Mouse (Mus musculus): ENCODE measurements around the gene Nub1. TPM values are rescaled to one million over a fixed set of nuclear protein-coding genes. Genes with fewer than 3 reads are reported as not detected.

The Nub1 gene
- total RNA-seq (2014; rRNA removed): 33.8 and 37.1 TPM in 2 replicates
- polyA plus RNA-seq (2015; fragmentation: Nextera tagmentation; extraction: Ambion mirVana): 40.5 and 42.5 TPM in 2 replicates

DNA sequence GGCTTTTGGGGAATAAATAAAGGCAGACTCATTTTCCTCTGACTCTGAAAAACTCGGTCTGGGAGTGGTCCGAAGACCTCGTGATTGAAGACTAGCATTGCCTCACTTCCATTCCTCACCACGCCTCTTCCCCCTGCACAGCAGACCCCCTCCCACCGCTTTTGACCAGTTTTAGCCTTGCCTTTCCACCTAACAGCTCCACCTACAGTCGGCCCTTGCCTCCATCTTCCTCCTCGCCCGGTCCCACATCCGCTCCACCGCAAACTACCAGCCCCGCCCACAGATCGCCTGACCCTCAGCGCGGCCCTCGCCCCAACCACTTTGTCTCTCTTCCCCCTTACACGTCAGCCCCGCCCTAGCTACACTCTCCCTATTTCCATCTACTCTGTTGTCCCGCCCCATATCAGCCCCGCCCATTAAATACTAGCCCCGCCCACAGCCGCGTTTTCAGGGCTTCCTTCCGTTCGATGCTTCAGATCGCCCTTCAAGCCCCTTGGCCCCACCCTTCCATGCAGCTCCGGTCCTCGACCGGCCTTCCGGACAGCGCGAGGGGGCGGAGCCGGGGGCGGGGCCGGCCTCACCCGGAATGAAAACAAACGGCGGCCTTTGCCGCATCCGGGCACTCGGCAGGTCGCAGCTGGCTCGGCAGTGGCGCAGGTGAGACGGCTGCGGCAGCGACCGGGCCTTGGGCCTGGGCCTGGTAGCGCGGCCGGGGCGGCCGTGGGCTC is at the start of gene Nub1:
TSS of gene Nub1 (plus strand) at position 167 of the 728 bp plus-strand sequence.
- H3K9ac ChIP-seq (replicated peaks; ENCODE audit: low read length): peak within 1 kb of the TSS; percentile 73
- peak within 1 kb of the TSS; percentile 74 for H3K4me3 ChIP-seq (ENCODE audit: low read length)
- H3K36me3 ChIP-seq (ENCODE audit: insufficient read depth, low read length): peaks cover 12% of the 10 kb centered on the region
- under 1% methylated on average over 53 of the region's 53 CpGs for WGBS
- no peaks in the 10 kb centered on the region for H3K27me3 ChIP-seq (ENCODE audit: insufficient read depth, low read length)
- DNase-seq (ENCODE audit: low spot score): peak; percentile 98
- TF ChIP-seq CTCF (IDR thresholded peaks at IDR 0.05; ENCODE audit: low read depth): peak; percentile 72
- H3K9me3 ChIP-seq (ENCODE audit: low read length): no peaks in the 10 kb centered on the region
- H3K4me2 ChIP-seq (ENCODE audit: low read depth, low read length): peak within 1 kb of the TSS; percentile 67
- H3K4me1 ChIP-seq (ENCODE audit: insufficient read depth, low read length): peaks cover 10% of the 10 kb centered on the region; the same call in 1 of the 2 replicates
- peak within 1 kb of the TSS; percentile 97 for H3K27ac ChIP-seq
- peak; percentile 98 for ATAC-seq

DNA sequence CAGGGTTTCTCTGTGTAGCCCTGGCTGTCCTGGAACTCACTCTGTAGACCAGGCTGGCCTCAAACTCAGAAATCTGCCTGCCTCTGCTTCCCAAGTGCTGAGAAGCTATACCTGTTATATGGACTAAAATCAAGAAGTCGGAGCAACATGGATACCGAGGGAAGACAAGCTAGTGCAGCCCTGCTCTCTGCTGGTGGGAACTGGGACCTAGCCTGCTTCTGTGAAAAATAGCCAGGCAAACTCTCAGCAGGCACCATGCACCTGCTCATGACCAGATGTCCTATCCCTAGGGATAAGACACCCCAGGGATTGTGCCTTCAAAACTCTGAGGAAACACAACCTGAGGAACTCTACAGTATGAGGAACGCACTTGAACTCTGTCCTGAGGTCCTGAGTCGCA is 48.3 kb upstream of the Nub1 start:
- no peak overlapping the region for H3K4me3 ChIP-seq (ENCODE audit: low read length)
- no peak overlapping the region for H3K9ac ChIP-seq (replicated peaks; ENCODE audit: low read length)
- no peaks in the 10 kb centered on the region for H3K4me1 ChIP-seq (ENCODE audit: insufficient read depth, low read length)
- H3K9me3 ChIP-seq (ENCODE audit: low read length): no peaks in the 10 kb centered on the region
- no peaks in the 10 kb centered on the region for H3K27me3 ChIP-seq (ENCODE audit: insufficient read depth, low read length)
- H3K36me3 ChIP-seq (ENCODE audit: insufficient read depth, low read length): no peaks in the 10 kb centered on the region
- TF ChIP-seq CTCF (IDR thresholded peaks at IDR 0.05; ENCODE audit: low read depth): peak; percentile 56
- 74% methylated on average over 4 of the region's 4 CpGs for WGBS
- peak; percentile 41; the same call in 1 of the 2 replicates for ATAC-seq
- no peak overlapping the region for H3K27ac ChIP-seq
- H3K4me2 ChIP-seq (ENCODE audit: low read depth, low read length): no peak overlapping the region
- DNase-seq (ENCODE audit: low spot score): peak; percentile 49

DNA sequence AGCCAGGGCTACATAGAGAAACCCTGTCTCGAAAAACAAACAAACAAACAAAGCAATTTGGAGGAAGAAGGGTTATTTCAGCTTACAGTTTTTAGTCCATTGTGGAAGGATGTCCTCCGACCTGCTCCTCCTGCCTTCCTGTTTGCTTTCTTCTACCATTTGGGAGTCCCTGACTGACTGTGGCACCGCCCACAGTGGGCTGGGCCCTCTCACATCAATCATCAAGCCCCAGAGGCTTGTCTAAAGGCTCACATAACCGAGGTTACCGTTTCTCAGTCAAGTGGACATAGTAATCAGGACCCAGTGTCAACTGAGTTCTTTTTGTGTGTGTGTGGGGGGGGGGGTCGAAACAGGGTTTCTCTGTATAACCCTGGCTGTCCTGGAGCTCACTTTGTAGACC is 47.2 kb upstream of the Nub1 start:
- Histone ChIP-seq H3K4me3 (ENCODE audit: low read length) (no peak overlapping the region), H3K4me2 (ENCODE audit: low read depth, low read length) (no peak overlapping the region), H3K36me3 (ENCODE audit: insufficient read depth, low read length) (no peaks in the 10 kb centered on the region), H3K27me3 (ENCODE audit: insufficient read depth, low read length) (no peaks in the 10 kb centered on the region), H3K9ac (replicated peaks; ENCODE audit: low read length) (no peak overlapping the region), H3K27ac (no peak overlapping the region), H3K9me3 (ENCODE audit: low read length) (no peaks in the 10 kb centered on the region), H3K4me1 (ENCODE audit: insufficient read depth, low read length) (no peaks in the 10 kb centered on the region)
- no peak for TF ChIP-seq CTCF (IDR thresholded peaks at IDR 0.05; ENCODE audit: low read depth)
- DNase-seq (ENCODE audit: low spot score) (no peak), ATAC-seq (no peak)
- 58% methylated on average over 6 of the region's 6 CpGs for WGBS

DNA sequence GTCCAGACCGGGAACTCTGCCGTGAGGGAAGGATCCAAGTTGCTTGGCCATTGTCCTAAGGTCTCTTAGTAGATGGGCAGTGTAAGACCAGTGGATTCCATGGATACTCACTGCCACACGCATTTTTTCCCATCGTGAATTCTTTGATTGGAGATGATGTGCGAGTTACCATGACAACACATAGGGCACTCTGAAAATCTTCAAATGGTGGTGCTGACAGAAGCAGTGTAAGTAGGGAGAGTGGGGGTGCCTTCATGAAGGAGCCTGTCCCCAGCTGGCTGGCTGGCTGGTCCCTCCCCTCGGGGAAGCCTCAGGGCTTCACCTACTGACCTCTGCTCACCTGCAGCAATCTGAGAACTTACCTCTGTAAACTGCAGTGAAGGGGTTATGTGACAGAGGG is 46.3 kb upstream of the Nub1 start:
- peak; percentile 47 for DNase-seq (ENCODE audit: low spot score)
- ATAC-seq: peak; percentile 58
- 48% methylated on average over 6 of the region's 6 CpGs for WGBS

GRCm38 (mm10) chr5:24645454-24645853 is 39.9 kb upstream of the Nub1 start:
- H3K4me2 ChIP-seq (ENCODE audit: low read depth, low read length): no peak overlapping the region
- no peak for ATAC-seq
- no peak for TF ChIP-seq CTCF (IDR thresholded peaks at IDR 0.05; ENCODE audit: low read depth)
- 88% methylated on average over 1 of the region's 1 CpGs for WGBS
- no peak overlapping the region for H3K27ac ChIP-seq
- DNase-seq (ENCODE audit: low spot score): no peak
- H3K27me3 ChIP-seq (ENCODE audit: insufficient read depth, low read length): no peaks in the 10 kb centered on the region
- H3K9me3 ChIP-seq (ENCODE audit: low read length): no peaks in the 10 kb centered on the region
- H3K9ac ChIP-seq (replicated peaks; ENCODE audit: low read length): no peak overlapping the region
- H3K4me1 ChIP-seq (ENCODE audit: insufficient read depth, low read length): no peaks in the 10 kb centered on the region
- no peak overlapping the region for H3K4me3 ChIP-seq (ENCODE audit: low read length)
- H3K36me3 ChIP-seq (ENCODE audit: insufficient read depth, low read length): no peaks in the 10 kb centered on the region

More for the DNA sequence above, 46.3 kb upstream of the Nub1 start:
- Histone ChIP-seq H3K9me3 (ENCODE audit: low read length) (no peaks in the 10 kb centered on the region), H3K27ac (no peak overlapping the region), H3K9ac (replicated peaks; ENCODE audit: low read length) (no peak overlapping the region), H3K4me2 (ENCODE audit: low read depth, low read length) (no peak overlapping the region), H3K4me1 (ENCODE audit: insufficient read depth, low read length) (no peaks in the 10 kb centered on the region), H3K36me3 (ENCODE audit: insufficient read depth, low read length) (no peaks in the 10 kb centered on the region), H3K4me3 (ENCODE audit: low read length) (no peak overlapping the region), H3K27me3 (ENCODE audit: insufficient read depth, low read length) (no peaks in the 10 kb centered on the region)
- TF ChIP-seq CTCF (IDR thresholded peaks at IDR 0.05; ENCODE audit: low read depth): no peak

DNA sequence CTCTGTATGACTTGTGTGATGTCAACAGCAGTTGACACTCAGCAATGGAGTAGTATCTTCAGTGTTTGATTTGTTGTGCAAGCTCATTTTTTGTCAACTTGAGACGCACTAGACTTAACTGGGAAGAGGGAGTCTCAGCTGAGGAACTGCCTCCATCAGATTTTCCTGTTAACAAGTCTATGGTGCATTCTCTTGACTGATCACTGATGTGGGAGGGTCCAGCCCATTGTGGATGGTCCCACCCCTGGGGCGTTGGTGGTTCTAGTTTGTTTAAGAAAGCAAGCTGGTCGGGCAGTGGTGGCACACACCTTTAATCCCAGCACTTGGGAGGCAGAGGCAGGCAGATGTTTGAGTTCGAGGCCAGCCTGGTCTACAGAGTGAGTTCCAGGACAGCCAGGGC is 36.1 kb upstream of the Nub1 start:
- no peak overlapping the region for H3K9ac ChIP-seq (replicated peaks; ENCODE audit: low read length)
- no peak overlapping the region for H3K4me2 ChIP-seq (ENCODE audit: low read depth, low read length)
- no peaks in the 10 kb centered on the region for H3K27me3 ChIP-seq (ENCODE audit: insufficient read depth, low read length)
- H3K4me3 ChIP-seq (ENCODE audit: low read length): no peak overlapping the region
- H3K4me1 ChIP-seq (ENCODE audit: insufficient read depth, low read length): no peaks in the 10 kb centered on the region
- no peak overlapping the region for H3K27ac ChIP-seq
- ATAC-seq (no peak), DNase-seq (ENCODE audit: low spot score) (no peak)
- H3K9me3 ChIP-seq (ENCODE audit: low read length): no peaks in the 10 kb centered on the region
- 63% methylated on average over 4 of the region's 4 CpGs for WGBS
- H3K36me3 ChIP-seq (ENCODE audit: insufficient read depth, low read length): no peaks in the 10 kb centered on the region
- no peak for TF ChIP-seq CTCF (IDR thresholded peaks at IDR 0.05; ENCODE audit: low read depth)

DNA sequence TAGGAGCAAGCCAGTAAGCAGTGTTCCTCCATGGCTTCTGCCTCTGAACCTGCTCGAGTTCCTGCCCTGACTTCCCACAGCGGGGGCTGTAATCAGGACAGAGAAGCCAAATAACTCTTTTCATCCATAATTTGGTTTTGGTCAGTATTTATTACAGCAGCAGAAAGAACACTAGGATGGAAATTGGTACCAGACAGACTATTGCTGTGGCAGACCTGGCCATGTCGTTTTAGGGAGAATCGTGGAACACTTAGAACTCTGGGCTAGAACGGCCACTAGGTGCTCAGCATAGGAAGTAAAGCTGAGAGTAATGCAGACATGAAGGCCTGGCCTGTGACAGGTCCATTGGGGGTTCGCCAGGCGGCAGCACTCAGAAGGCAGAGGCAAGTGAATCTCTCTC is 35.6 kb upstream of the Nub1 start:
- H3K4me2 ChIP-seq (ENCODE audit: low read depth, low read length): no peak overlapping the region
- H3K4me3 ChIP-seq (ENCODE audit: low read length): no peak overlapping the region
- no peaks in the 10 kb centered on the region for H3K27me3 ChIP-seq (ENCODE audit: insufficient read depth, low read length)
- DNase-seq (ENCODE audit: low spot score) (no peak), ATAC-seq (no peak)
- H3K4me1 ChIP-seq (ENCODE audit: insufficient read depth, low read length): no peaks in the 10 kb centered on the region
- no peaks in the 10 kb centered on the region for H3K36me3 ChIP-seq (ENCODE audit: insufficient read depth, low read length)
- TF ChIP-seq CTCF (IDR thresholded peaks at IDR 0.05; ENCODE audit: low read depth): peak; percentile 18; the same call in 1 of the 2 replicates
- no peak overlapping the region for H3K27ac ChIP-seq
- 77% methylated on average over 7 of the region's 7 CpGs for WGBS
- H3K9ac ChIP-seq (replicated peaks; ENCODE audit: low read length): no peak overlapping the region
- no peaks in the 10 kb centered on the region for H3K9me3 ChIP-seq (ENCODE audit: low read length)
